Mouse (Mus musculus): ENCODE data around the gene Map3k11. TPM values are rescaled to one million over a fixed set of nuclear protein-coding genes. Genes with fewer than 3 reads are reported as not detected.

Map3k11 gene
- polyA plus RNA-seq, 1 experiment from 2014 or later = 14.0 TPM

- peak within 1 kb of the TSS; percentile 53 for H3K4me3 ChIP-seq (ENCODE audit: low read depth, low read length)
- no peaks in the 10 kb centered on the region for H3K27me3 ChIP-seq (ENCODE audit: control insufficient read depth, insufficient read depth, low read length)
- DNase-seq (ENCODE audit: low spot score) (peak; percentile 96), ATAC-seq (ENCODE audit: low FRiP score, low TSS enrichment) (peak; percentile 92)
- H3K4me2 ChIP-seq (replicated peaks; ENCODE audit: low read depth) = peak within 1 kb of the TSS; percentile 62
- peaks cover 5% of the 10 kb centered on the region; the same call in 1 of the 2 replicates for H3K4me1 ChIP-seq (replicated peaks; ENCODE audit: control insufficient read depth, insufficient read depth)
- peaks cover 14% of the 10 kb centered on the region for H3K36me3 ChIP-seq (ENCODE audit: control insufficient read depth, insufficient read depth, low read length)
- H3K27ac ChIP-seq (replicated peaks) = peak within 1 kb of the TSS; percentile 87
- WGBS = 1% methylated on average over 30 of the region's 32 CpGs
- H3K9ac ChIP-seq (ENCODE audit: low read length) = peak within 1 kb of the TSS; percentile 68
- TF ChIP-seq CTCF (IDR thresholded peaks at IDR 0.05; ENCODE audit: low read depth) (peak; percentile 37; the same call in 1 of the 2 replicates), EP300 (optimal IDR thresholded peaks at IDR 0.05) (peak; percentile 54)
- no peaks in the 10 kb centered on the region for H3K9me3 ChIP-seq (ENCODE audit: control insufficient read depth, low read length)
Measured at GRCm38 (mm10) chr19:5662981-5663913, 25.3 kb upstream of the Map3k11 start, which contains the start of gene Sipa1. Sipa1 (minus strand) TSS chr19:5663707.

- DNase-seq (ENCODE audit: low spot score) = no peak
- no peak overlapping the region for H3K4me2 ChIP-seq (replicated peaks; ENCODE audit: low read depth)
- peaks cover 5% of the 10 kb centered on the region; the same call in 1 of the 2 replicates for H3K4me1 ChIP-seq (replicated peaks; ENCODE audit: control insufficient read depth, insufficient read depth)
- no peaks in the 10 kb centered on the region for H3K9me3 ChIP-seq (ENCODE audit: control insufficient read depth, low read length)
- H3K27me3 ChIP-seq (ENCODE audit: control insufficient read depth, insufficient read depth, low read length) = no peaks in the 10 kb centered on the region
- TF ChIP-seq EP300 (optimal IDR thresholded peaks at IDR 0.05) = no peak
- TF ChIP-seq CTCF (IDR thresholded peaks at IDR 0.05; ENCODE audit: low read depth) = no peak
- H3K36me3 ChIP-seq (ENCODE audit: control insufficient read depth, insufficient read depth, low read length) = peaks cover 17% of the 10 kb centered on the region
- H3K27ac ChIP-seq (replicated peaks) = no peak overlapping the region
- 93% methylated on average over 10 of the region's 10 CpGs for WGBS
- ATAC-seq (ENCODE audit: low FRiP score, low TSS enrichment) = no peak
- no peak overlapping the region for H3K4me3 ChIP-seq (ENCODE audit: low read depth, low read length)
- no peak overlapping the region; the same call in 1 of the 2 replicates for H3K9ac ChIP-seq (ENCODE audit: low read length)
Measured at GRCm38 (mm10) chr19:5664669-5665257, 23.8 kb upstream of the Map3k11 start.

- H3K9ac ChIP-seq (ENCODE audit: low read length) = no peak overlapping the region
- H3K27me3 ChIP-seq (ENCODE audit: control insufficient read depth, insufficient read depth, low read length) = no peaks in the 10 kb centered on the region
- no peaks in the 10 kb centered on the region for H3K9me3 ChIP-seq (ENCODE audit: control insufficient read depth, low read length)
- no peak overlapping the region for H3K4me3 ChIP-seq (ENCODE audit: low read depth, low read length)
- H3K4me2 ChIP-seq (replicated peaks; ENCODE audit: low read depth) = no peak overlapping the region
- H3K36me3 ChIP-seq (ENCODE audit: control insufficient read depth, insufficient read depth, low read length) = peaks cover 17% of the 10 kb centered on the region
- whole genome bisulfite sequencing = 74% methylated on average over 14 of the region's 15 CpGs
- ATAC-seq (ENCODE audit: low FRiP score, low TSS enrichment) (no peak; the same call in 1 of the 2 replicates), DNase-seq (ENCODE audit: low spot score) (peak; percentile 44)
- H3K27ac ChIP-seq (replicated peaks) = no peak overlapping the region
- TF ChIP-seq EP300 (optimal IDR thresholded peaks at IDR 0.05) (no peak), CTCF (IDR thresholded peaks at IDR 0.05; ENCODE audit: low read depth) (no peak)
- H3K4me1 ChIP-seq (replicated peaks; ENCODE audit: control insufficient read depth, insufficient read depth) = peaks cover 5% of the 10 kb centered on the region; the same call in 1 of the 2 replicates
Measured at GRCm38 (mm10) chr19:5665465-5665864, 23.1 kb upstream of the Map3k11 start.

GRCm38 (mm10) chr19:5666386-5666785 is 22.2 kb upstream of the Map3k11 start:
- ATAC-seq (ENCODE audit: low FRiP score, low TSS enrichment) (no peak), DNase-seq (ENCODE audit: low spot score) (no peak)
- Histone ChIP-seq H3K9me3 (ENCODE audit: control insufficient read depth, low read length) (no peaks in the 10 kb centered on the region), H3K36me3 (ENCODE audit: control insufficient read depth, insufficient read depth, low read length) (peaks cover 20% of the 10 kb centered on the region), H3K27me3 (ENCODE audit: control insufficient read depth, insufficient read depth, low read length) (no peaks in the 10 kb centered on the region), H3K4me1 (replicated peaks; ENCODE audit: control insufficient read depth, insufficient read depth) (peaks cover 5% of the 10 kb centered on the region; the same call in 1 of the 2 replicates), H3K4me2 (replicated peaks; ENCODE audit: low read depth) (no peak overlapping the region), H3K27ac (replicated peaks) (no peak overlapping the region), H3K4me3 (ENCODE audit: low read depth, low read length) (no peak overlapping the region), H3K9ac (ENCODE audit: low read length) (no peak overlapping the region)
- 90% methylated on average over 18 of the region's 18 CpGs for WGBS
- TF ChIP-seq CTCF (IDR thresholded peaks at IDR 0.05; ENCODE audit: low read depth) = no peak

- no peaks in the 10 kb centered on the region for H3K4me1 ChIP-seq (replicated peaks; ENCODE audit: control insufficient read depth, insufficient read depth)
- no peak overlapping the region for H3K9ac ChIP-seq (ENCODE audit: low read length)
- no peak overlapping the region for H3K4me2 ChIP-seq (replicated peaks; ENCODE audit: low read depth)
- H3K9me3 ChIP-seq (ENCODE audit: control insufficient read depth, low read length) = no peaks in the 10 kb centered on the region
- ATAC-seq (ENCODE audit: low FRiP score, low TSS enrichment) (no peak), DNase-seq (ENCODE audit: low spot score) (no peak)
- TF ChIP-seq EP300 (optimal IDR thresholded peaks at IDR 0.05) = no peak
- no peak for TF ChIP-seq CTCF (IDR thresholded peaks at IDR 0.05; ENCODE audit: low read depth)
- no peak overlapping the region for H3K27ac ChIP-seq (replicated peaks)
- no peak overlapping the region for H3K4me3 ChIP-seq (ENCODE audit: low read depth, low read length)
- H3K27me3 ChIP-seq (ENCODE audit: control insufficient read depth, insufficient read depth, low read length) = no peaks in the 10 kb centered on the region
- peaks cover 27% of the 10 kb centered on the region for H3K36me3 ChIP-seq (ENCODE audit: control insufficient read depth, insufficient read depth, low read length)
- WGBS = 74% methylated on average over 4 of the region's 4 CpGs
Measured at GRCm38 (mm10) chr19:5668372-5668771, 20.2 kb upstream of the Map3k11 start.

Data from stomach, postnatal 0 days (tissue).